Mouse (Mus musculus) bone marrow macrophage, adult 2 months (primary cell): ENCODE measurements around the gene Gspt1. TPM values are rescaled to one million over a fixed set of nuclear protein-coding genes. Genes with fewer than 3 reads are reported as not detected.
"Not testable (repeated sequence)": the region's sequence is repeated elsewhere in the genome, so short reads cannot be mapped to it uniquely, and the experiment has no call there.

Experiments used
- H3K27ac ChIP-seq: 2 replicates; pipeline ENCODE4 v1.5.1; 2012; ENCODE audit warnings: low read depth, low read length; ENCODE audit not compliant: insufficient read depth
- H3K4me1 ChIP-seq: 2 replicates; pipeline ENCODE4 v1.6.1; 2012; ENCODE audit warnings: low read length; ENCODE audit not compliant: control insufficient read depth, insufficient read depth
- H3K4me3 ChIP-seq: 2 replicates; pipeline ENCODE4 v1.5.1; 2012; ENCODE audit warnings: mild to moderate bottlenecking, low read length, moderate library complexity; ENCODE audit not compliant: insufficient read depth
- CTCF ChIP-seq: IDR thresholded peaks from 2 replicates; pipeline ENCODE4 v1.5.1; 2012; ENCODE audit warnings: low read depth, mild to moderate bottlenecking, low read length, moderate library complexity
- POLR2A ChIP-seq: IDR thresholded peaks from 2 replicates; pipeline ENCODE4 v1.6.1; 2012; ENCODE audit warnings: mild to moderate bottlenecking, low read depth, low read length, borderline replicate concordance
- polyA plus RNA-seq: library from polyadenylated mRNA; stranded (reverse); fragments of >200 nt; gene quantifications from 2 replicates; pipeline ENCODE4 v1.2.4, GENCODE M21; 2012; ENCODE audit not compliant: missing spikeins, insufficient read depth, insufficient read length

Gspt1 gene
- polyA plus RNA-seq = 91.6 and 98.7 TPM in 2 replicates

- Histone ChIP-seq H3K4me1 (0 out of 2 replicates have a peak, but pooled peaks cover 6% of the 10 kb centered on the region), H3K4me3 (peak within 1 kb of the TSS; percentile 89), H3K27ac (peak within 1 kb of the TSS; percentile 78)
- TF ChIP-seq POLR2A (no peak), CTCF (no peak)
Observed at GRCm38 (mm10) chr16:11253898-11254722, at the start of gene Gspt1. Gspt1 (minus strand) TSS chr16:11254325.

DNA sequence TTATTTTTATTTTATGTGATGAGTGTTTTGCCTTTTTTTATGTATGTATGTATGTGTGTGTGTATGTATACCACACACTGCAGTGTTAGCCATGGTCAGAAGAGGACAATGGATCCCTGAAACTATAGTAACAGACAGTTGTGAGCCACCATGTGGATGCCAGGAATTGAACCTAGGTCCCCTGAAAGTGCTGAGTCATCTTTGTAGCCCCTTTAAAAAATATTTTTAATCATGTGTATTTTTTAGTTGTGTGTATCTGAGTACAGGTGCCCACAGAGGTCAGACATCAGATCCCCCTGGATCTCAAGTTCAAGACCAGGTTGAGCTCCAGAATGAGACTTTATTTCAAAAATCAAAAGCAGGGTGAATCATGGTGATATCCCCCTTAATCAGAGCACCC is 49.6 kb upstream of the Gspt1 start:
- Histone ChIP-seq H3K4me3 (no peak overlapping the region), H3K4me1 (peaks cover 2% of the 10 kb centered on the region; the same call in 1 of the 2 replicates), H3K27ac (no peak overlapping the region)
- TF ChIP-seq CTCF = no peak
- TF ChIP-seq POLR2A = no peak

DNA sequence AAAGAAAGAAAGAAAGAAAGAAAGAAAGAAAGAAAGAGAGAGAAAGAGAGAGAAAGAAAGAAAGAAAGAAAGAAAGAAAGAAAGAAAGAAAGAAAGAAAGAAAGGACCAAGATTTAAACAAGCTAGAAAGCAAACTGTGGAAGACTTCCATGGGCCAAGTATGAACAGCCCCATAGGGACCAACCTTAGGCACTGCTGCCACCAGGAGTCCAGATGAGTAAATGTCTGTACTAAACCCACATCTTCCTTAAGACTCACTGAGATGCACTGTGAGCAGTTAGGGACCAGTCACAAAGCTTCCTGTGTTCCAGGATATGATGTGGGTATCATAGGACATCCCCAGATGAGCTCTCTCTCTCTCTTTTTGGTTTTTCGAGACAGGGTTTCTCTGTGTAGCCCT is 43.6 kb upstream of the Gspt1 start:
- H3K4me3 ChIP-seq, H3K27ac ChIP-seq, H3K4me1 ChIP-seq: not testable (repeated sequence)
- TF ChIP-seq CTCF = 0 out of 2 replicates have a peak, but pooled peaks have one; percentile 10

DNA sequence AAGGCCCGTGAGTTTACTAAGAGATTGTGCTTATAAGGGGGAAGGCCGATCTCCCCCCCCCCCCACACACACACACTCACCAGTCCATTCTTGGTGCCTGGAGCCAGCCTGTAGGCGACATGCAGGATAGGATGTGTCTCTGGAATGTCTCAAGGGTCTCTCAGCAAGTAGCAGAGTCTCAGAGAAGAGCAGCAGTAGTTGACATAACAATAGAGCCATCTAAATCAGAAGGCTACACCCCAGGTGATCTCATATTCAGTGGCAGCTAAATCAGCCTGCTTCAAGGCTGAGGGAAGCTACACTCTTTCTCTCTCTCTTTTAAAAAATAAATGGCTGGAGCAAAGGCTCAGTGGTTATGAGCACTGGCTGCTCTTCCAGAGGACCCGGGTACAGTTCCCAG is 41.5 kb upstream of the Gspt1 start:
- H3K4me3 ChIP-seq, H3K27ac ChIP-seq, H3K4me1 ChIP-seq: not testable (repeated sequence)

DNA sequence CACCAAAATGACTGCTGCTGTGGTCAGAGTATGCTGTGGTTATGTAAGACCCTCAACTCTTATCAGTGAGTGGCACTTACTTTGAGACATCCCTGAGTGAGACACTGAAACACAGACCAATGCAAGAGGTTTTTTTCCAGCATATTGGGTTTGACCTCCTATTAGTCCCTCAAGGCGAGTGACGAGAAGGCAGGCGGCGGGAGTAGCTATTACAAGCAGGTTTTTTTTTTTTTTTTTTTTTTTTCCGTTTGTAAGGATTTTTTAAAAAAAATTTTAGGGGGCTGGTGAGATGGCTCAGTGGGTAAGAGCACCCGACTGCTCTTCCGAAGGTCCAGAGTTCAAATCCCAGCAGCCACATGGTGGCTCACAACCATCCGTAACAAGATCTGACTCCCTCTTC is 34.7 kb upstream of the Gspt1 start:
- H3K4me1 ChIP-seq = peaks cover 10% of the 10 kb centered on the region
- not testable (repeated sequence) for H3K4me3 ChIP-seq, H3K27ac ChIP-seq

- H3K4me3 ChIP-seq = no peak overlapping the region
- no peak overlapping the region for H3K27ac ChIP-seq
- no peak for TF ChIP-seq CTCF
- no peak for TF ChIP-seq POLR2A
- H3K4me1 ChIP-seq = peaks cover 18% of the 10 kb centered on the region
Observed at GRCm38 (mm10) chr16:11285949-11286348, 31.8 kb upstream of the Gspt1 start.

DNA sequence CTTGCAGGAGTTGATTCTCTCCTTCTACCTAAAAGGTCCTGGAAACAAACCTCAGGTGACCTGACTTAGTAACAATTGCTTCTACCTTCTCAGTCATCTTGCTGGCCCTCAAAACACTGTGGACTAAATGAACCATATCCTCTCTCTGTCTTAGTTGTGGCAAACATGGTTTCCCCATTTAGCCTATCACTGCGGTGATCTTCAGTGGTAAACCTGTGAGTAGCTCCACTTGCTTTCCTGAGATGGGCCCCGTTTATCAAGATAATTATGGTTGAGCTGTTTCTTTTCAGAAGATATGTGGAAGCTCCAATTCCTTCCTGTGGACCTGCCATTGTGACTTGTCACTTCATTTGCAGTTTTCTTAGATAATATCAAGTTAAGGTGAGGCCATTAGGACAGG is 30.8 kb upstream of the Gspt1 start:
- TF ChIP-seq CTCF = no peak
- no peak for TF ChIP-seq POLR2A
- Histone ChIP-seq H3K4me3 (no peak overlapping the region), H3K4me1 (peaks cover 18% of the 10 kb centered on the region), H3K27ac (no peak overlapping the region)

- H3K27ac ChIP-seq = no peak overlapping the region
- no peak overlapping the region for H3K4me3 ChIP-seq
- H3K4me1 ChIP-seq = peaks cover 13% of the 10 kb centered on the region
- TF ChIP-seq POLR2A (no peak), CTCF (no peak)
Observed at GRCm38 (mm10) chr16:11282655-11283232, 28.6 kb upstream of the Gspt1 start.

DNA sequence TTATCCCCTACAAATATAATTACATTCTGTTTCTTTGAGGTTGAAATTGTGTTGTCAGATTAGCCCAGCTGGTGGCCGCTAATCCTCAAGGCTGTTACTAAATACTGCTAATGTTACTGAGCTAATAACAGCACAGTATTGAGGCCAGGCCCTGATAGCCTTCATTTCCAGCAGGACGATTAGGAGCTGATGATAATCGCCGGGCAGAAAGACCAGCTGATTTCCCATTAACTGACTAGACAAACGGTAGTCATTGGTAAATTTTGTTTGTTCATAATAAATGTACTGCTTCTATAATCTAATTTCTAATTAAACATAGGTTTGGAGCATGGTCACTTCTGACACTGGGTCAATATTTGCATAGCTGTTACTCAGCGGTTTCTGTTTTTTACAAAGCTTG is 24.7 kb upstream of the Gspt1 start:
- H3K4me1 ChIP-seq = peaks cover 7% of the 10 kb centered on the region
- H3K4me3 ChIP-seq = no peak overlapping the region
- H3K27ac ChIP-seq = no peak overlapping the region
- TF ChIP-seq POLR2A (no peak), CTCF (no peak)

GRCm38 (mm10) chr16:11276888-11277287 is 22.8 kb upstream of the Gspt1 start:
- Histone ChIP-seq H3K4me1 (peaks cover 6% of the 10 kb centered on the region), H3K4me3 (no peak overlapping the region), H3K27ac (no peak overlapping the region)
- TF ChIP-seq CTCF (no peak), POLR2A (no peak)
